Mouse (Mus musculus) heart, postnatal 0 days (tissue): ENCODE results near the gene Plxna1. TPM values are rescaled to one million over a fixed set of nuclear protein-coding genes. Genes with fewer than 3 reads are reported as not detected.

Source experiments
- ATAC-seq: fragments of 200-750 bp; cut with Nextera tagmentation; 2 replicates; pipeline ENCODE4 v1.8.0; 2017; ENCODE audit warnings: low read depth, moderate number of reproducible peaks, moderate library complexity; ENCODE audit not compliant: insufficient read depth
- DNase-seq: peaks from one replicate; pipeline ENCODE4 v3.0.0-alpha.2; 2016; ENCODE audit warnings: low spot score
- H3K27ac ChIP-seq: fragments of 300-500 bp; sonication (generic); 2 replicates; pipeline ENCODE4 v1.5.1; 2014; ENCODE audit warnings: low read depth, mild to moderate bottlenecking
- H3K27me3 ChIP-seq: fragments of 300-500 bp; sonication (generic); 2 replicates; pipeline ENCODE4 v1.6.1; 2014; ENCODE audit warnings: low read length, mixed read lengths; ENCODE audit not compliant: control insufficient read depth, insufficient read depth
- H3K36me3 ChIP-seq: fragments of 300-500 bp; sonication (generic); replicated peaks from 2 replicates; pipeline ENCODE4 v1.6.1; 2014; ENCODE audit warnings: low read length, mixed read lengths; ENCODE audit not compliant: control insufficient read depth, insufficient read depth
- H3K4me1 ChIP-seq: fragments of 300-500 bp; sonication (generic); 2 replicates; pipeline ENCODE4 v1.6.1; 2014; ENCODE audit warnings: antibody characterized with exemption; ENCODE audit not compliant: control insufficient read depth, insufficient read depth
- H3K4me2 ChIP-seq: fragments of 300-500 bp; sonication (generic); 2 replicates; pipeline ENCODE4 v1.6.1; 2014; ENCODE audit warnings: low read depth, mild to moderate bottlenecking, low read length, moderate library complexity
- H3K4me3 ChIP-seq: fragments of 300-500 bp; sonication (generic); 2 replicates; pipeline ENCODE4 v1.5.1; 2014; ENCODE audit warnings: low read depth, low read length
- H3K9ac ChIP-seq: fragments of 300-500 bp; sonication (generic); replicated peaks from 2 replicates; pipeline ENCODE4 v1.6.1; 2014; ENCODE audit warnings: low read depth, low read length, mixed read lengths
- H3K9me3 ChIP-seq: fragments of 300-500 bp; sonication (generic); replicated peaks from 2 replicates; pipeline ENCODE4 v1.6.1; 2016; ENCODE audit warnings: low read length; ENCODE audit not compliant: control insufficient read depth
- CTCF ChIP-seq: IDR thresholded peaks from 2 replicates; pipeline ENCODE4 v1.5.1; 2016; ENCODE audit warnings: antibody characterized with exemption, control low read depth, low read depth
- EP300 ChIP-seq: IDR thresholded peaks from 2 replicates; pipeline ENCODE4 v1.6.1; 2016; ENCODE audit warnings: antibody characterized with exemption, low read depth
- WGBS: fragments of 180-500 bp; shearing (Covaris S2); extraction: QIAGEN DNeasy Blood & Tissue Kit; methylation state at CpG from one replicate; pipeline ENCODE4 v1.1.7; 2014; 5-methylcytosine and 5-hydroxymethylcytosine counted together
- polyA plus RNA-seq: library from polyadenylated mRNA; unstranded; fragments of >200 nt; fragmentation: Nextera tagmentation; extraction: Ambion mirVana; gene quantifications from 2 replicates; pipeline ENCODE4 v1.2.1, GENCODE M21; 2015
- total RNA-seq: library from RNA; depleted of rRNA; stranded (reverse); fragments of >200 nt; gene quantifications from 2 replicates; pipeline ENCODE4 v1.2.3, GENCODE M21; 2014; ENCODE audit warnings: low replicate concordance

The Plxna1 gene
- total and polyA plus RNA-seq, 2 experiments from 2014 or later, result 8.1 to 30.4 TPM

DNA sequence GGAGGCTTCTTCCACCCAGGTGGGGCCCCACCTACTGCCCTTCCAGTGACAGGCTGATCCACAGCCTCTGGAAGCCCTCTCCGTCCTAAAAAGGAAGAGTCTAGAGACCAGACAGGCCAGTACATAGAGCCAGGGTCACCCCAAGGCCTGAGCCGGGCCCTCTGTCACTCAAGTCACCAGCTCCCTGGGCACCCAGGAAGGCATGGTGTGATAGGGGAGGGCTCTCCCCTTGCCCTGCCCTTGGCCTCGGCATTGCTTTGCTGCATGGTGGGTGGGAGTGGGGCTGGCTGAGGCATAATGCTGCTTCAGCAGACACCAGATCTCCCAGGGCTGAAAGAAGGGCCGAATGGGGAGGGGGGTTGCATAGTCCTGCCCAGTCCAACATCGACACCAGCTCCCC lies 8.3 kb downstream of the Plxna1 start:
- peaks cover 47% of the 10 kb centered on the region for H3K4me1 ChIP-seq
- no peak for DNase-seq
- no peak overlapping the region for H3K4me2 ChIP-seq
- H3K4me3 ChIP-seq, result no peak overlapping the region
- H3K27me3 ChIP-seq, result no peaks in the 10 kb centered on the region
- TF ChIP-seq CTCF (no peak), EP300 (no peak)
- no peak for ATAC-seq
- peaks cover 7% of the 10 kb centered on the region; the same call in 1 of the 2 replicates for H3K36me3 ChIP-seq
- H3K27ac ChIP-seq, result no peak overlapping the region
- H3K9ac ChIP-seq, result no peak overlapping the region
- WGBS, result 53% methylated on average over 5 of the region's 5 CpGs
- no peaks in the 10 kb centered on the region for H3K9me3 ChIP-seq

DNA sequence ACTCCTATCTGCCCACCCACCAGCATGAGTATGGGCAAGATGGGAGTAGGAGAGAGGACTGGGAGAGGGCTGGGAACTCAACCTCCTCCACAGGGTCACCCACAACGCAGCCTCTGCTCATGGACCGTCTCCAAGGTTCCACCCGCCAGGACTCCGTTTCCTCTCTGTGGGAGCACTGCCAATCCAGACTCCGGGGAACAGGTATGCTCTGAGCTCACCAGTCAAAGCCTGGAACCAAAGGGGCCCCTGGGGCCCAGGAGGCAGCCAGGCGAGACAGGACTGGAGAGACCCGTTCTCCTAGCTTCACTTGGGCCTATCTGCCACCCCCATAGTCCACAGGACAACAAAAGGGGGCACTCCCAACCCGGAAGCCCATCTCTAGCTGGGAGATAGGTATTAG lies 9.3 kb downstream of the Plxna1 start:
- no peak for ATAC-seq
- Histone ChIP-seq H3K27ac (no peak overlapping the region), H3K4me1 (peaks cover 54% of the 10 kb centered on the region)

DNA sequence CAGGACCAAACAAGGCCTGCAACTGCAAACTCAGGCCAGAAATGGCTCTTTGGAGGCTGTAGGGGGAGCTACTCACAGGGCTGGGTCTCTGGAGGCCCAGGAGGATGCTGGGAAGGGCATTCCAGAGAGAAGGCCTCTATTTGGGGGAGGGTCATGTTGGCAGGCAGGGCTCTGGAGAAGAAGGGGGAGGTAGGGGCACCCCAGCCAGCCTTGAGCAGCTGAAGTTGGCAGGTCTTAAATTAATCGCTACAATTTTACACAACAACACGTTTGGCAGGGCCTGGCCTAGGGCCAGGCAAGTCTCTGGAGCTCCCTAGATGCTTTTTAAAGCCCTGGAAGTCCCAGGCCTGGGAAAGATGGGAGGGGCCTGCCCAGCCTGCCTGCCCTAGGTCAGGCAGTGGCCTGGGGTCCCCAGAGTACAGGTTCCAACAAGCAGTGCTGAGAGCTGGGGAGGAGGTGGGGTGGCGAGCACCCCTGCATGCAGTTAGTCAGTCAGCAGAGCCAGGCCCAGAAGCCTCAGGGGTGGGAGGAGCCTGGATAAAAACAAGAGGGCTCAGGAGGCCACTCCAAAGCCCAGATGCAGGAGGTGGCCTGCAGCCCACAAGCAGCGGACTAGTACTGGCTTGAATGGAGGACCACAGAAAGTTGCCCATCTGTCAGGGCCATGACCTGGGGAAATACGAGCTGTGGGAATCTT lies 10.8 kb downstream of the Plxna1 start:
- H3K36me3 ChIP-seq, result peaks cover 10% of the 10 kb centered on the region; the same call in 1 of the 2 replicates
- no peaks in the 10 kb centered on the region for H3K27me3 ChIP-seq
- peaks cover 55% of the 10 kb centered on the region for H3K4me1 ChIP-seq
- H3K27ac ChIP-seq, result peak overlapping the region; percentile 88
- peak; percentile 68 for DNase-seq
- no peaks in the 10 kb centered on the region for H3K9me3 ChIP-seq
- no peak overlapping the region for H3K4me3 ChIP-seq
- no peak overlapping the region for H3K4me2 ChIP-seq
- ATAC-seq, result peak; percentile 70
- H3K9ac ChIP-seq, result no peak overlapping the region
- peak; percentile 61 for TF ChIP-seq CTCF
- TF ChIP-seq EP300, result peak; percentile 64; the same call in 1 of the 2 replicates
- 16% methylated on average over 5 of the region's 5 CpGs for WGBS

More for the DNA sequence above, 9.3 kb downstream of the Plxna1 start:
- no peaks in the 10 kb centered on the region for H3K27me3 ChIP-seq
- H3K9me3 ChIP-seq, result no peaks in the 10 kb centered on the region
- H3K36me3 ChIP-seq, result peaks cover 7% of the 10 kb centered on the region; the same call in 1 of the 2 replicates
- no peak overlapping the region for H3K4me3 ChIP-seq
- H3K9ac ChIP-seq, result no peak overlapping the region
- H3K4me2 ChIP-seq, result no peak overlapping the region
- WGBS, result 24% methylated on average over 8 of the region's 8 CpGs
- no peak for DNase-seq
- TF ChIP-seq CTCF, result no peak
- no peak for TF ChIP-seq EP300

DNA sequence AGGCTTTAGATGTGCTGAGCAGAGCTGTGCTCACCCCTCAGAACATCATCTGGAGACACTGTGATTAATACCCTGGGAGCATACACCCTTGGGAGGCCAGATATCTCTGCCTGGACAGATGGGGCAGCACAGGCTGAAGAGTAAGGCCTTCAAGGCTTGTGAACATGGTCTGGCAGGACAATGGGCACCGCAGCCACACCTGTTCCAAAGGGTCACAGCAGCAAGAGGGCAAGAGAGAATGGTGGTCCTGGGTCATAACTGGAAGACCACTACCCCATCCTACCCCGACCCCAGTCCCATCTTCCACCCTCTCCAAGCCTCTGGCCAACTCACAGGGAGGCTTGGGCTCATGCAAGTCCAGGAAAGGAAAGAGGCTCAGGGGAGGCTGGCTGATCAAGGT lies 11.9 kb downstream of the Plxna1 start:
- Histone ChIP-seq H3K27ac (peak overlapping the region; percentile 88), H3K27me3 (no peaks in the 10 kb centered on the region), H3K4me1 (peaks cover 62% of the 10 kb centered on the region), H3K4me3 (no peak overlapping the region), H3K4me2 (no peak overlapping the region), H3K9me3 (no peaks in the 10 kb centered on the region), H3K9ac (no peak overlapping the region), H3K36me3 (peaks cover 10% of the 10 kb centered on the region; the same call in 1 of the 2 replicates)
- no peak for ATAC-seq
- TF ChIP-seq CTCF, result no peak
- no peak for TF ChIP-seq EP300
- no peak for DNase-seq
- 100% methylated on average over 2 of the region's 2 CpGs for whole genome bisulfite sequencing

DNA sequence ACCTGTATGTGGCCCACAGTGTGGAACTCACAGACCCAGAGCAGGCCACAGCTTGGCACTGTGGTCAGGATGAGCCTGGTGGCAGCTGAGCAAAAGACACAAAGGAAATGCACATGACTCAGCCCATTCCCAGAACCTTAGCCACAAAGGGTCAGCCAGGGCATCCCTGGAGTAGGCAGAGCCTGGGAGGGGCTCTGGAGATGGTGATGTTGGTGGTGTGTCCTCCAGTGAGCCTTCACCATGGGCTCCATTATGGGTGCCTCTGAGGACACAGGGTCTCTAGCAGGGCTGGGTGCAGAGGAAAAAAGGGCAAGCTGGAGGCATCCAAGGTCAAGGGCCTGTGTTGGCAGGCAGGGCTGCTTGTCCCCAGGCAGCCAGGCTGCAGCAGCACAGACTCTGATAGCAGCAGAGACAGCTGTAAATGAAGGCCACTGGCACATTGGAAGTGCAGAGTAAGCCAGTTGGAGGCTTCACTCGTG lies 12.3 kb downstream of the Plxna1 start:
- Histone ChIP-seq H3K27me3 (no peaks in the 10 kb centered on the region), H3K27ac (peak overlapping the region; percentile 88), H3K4me1 (peaks cover 66% of the 10 kb centered on the region), H3K36me3 (peaks cover 10% of the 10 kb centered on the region; the same call in 1 of the 2 replicates), H3K4me2 (no peak overlapping the region), H3K4me3 (no peak overlapping the region), H3K9me3 (no peaks in the 10 kb centered on the region), H3K9ac (no peak overlapping the region)
- ATAC-seq (peak; percentile 54), DNase-seq (peak; percentile 54)
- 24% methylated on average over 1 of the region's 1 CpGs for WGBS
- TF ChIP-seq EP300, result no peak
